Mouse (Mus musculus): ENCODE results near the gene Gadd45a. TPM values are rescaled to one million over a fixed set of nuclear protein-coding genes. Genes with fewer than 3 reads are reported as not detected.

The Gadd45a gene
- polyA plus RNA-seq, 1 experiment from 2014 or later, result 26.2 TPM

DNA sequence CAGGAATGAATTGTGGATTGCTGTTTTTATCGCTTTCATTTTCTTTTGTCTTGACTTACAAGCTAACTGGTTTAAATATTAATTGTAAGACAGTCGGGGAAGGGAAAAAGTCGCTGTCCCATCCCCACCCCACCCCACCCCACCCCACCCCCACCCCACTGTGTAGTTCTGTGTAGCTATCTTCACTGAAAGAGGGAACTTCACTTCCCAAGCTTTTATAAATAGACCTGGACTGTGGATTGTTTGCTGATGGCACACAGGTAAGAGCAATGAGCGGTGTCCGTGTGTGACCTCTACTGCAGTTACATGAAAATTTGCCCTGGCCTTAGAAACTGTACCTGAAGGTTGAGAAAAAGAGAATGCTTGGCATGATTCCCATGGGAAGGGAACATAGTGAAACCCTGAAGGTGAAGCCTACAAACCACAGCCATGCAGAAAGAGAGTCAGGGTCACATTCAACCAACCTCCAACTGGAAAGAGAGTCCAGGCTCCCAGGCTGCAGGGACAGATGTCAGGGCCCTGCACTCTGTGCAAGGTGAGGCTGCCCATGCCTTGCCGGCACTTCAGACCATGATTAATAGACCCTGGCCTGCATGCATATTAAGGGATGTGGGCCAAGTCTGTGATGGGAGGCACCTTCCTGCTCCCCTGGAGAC lies 23.8 kb downstream of the Gadd45a start:
- Histone ChIP-seq H3K9ac (ENCODE audit: low read length) (no peak overlapping the region), H3K9me3 (ENCODE audit: control insufficient read depth, low read length) (no peaks in the 10 kb centered on the region), H3K36me3 (ENCODE audit: control insufficient read depth, insufficient read depth, low read length) (no peaks in the 10 kb centered on the region), H3K4me2 (replicated peaks; ENCODE audit: low read depth) (no peak overlapping the region), H3K27ac (replicated peaks) (no peak overlapping the region), H3K4me1 (replicated peaks; ENCODE audit: control insufficient read depth, insufficient read depth) (peaks cover 9% of the 10 kb centered on the region), H3K27me3 (ENCODE audit: control insufficient read depth, insufficient read depth, low read length) (no peaks in the 10 kb centered on the region), H3K4me3 (ENCODE audit: low read depth, low read length) (no peak overlapping the region)
- TF ChIP-seq CTCF (IDR thresholded peaks at IDR 0.05; ENCODE audit: low read depth) (no peak), EP300 (optimal IDR thresholded peaks at IDR 0.05) (no peak)
- WGBS, result 69% methylated on average over 6 of the region's 6 CpGs
- peak; percentile 33; the same call in 1 of the 2 replicates for ATAC-seq (ENCODE audit: low FRiP score, low TSS enrichment)
- DNase-seq (ENCODE audit: low spot score), result no peak

DNA sequence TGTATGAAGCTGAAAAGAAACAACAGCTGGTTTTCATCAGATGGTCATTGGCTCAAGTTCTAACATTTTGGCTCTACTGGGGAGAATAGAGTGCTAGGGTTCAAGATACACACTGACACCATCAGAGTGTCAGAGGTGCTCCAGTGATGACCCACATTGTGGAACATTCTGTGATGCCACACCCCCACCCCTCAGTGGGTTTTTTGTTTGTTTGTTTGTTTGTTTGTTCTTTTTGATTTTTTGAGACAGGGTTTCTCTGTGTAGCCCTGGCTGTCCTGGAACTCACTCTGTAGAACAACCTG lies 26.1 kb downstream of the Gadd45a start:
- H3K27ac ChIP-seq (replicated peaks), result no peak overlapping the region
- no peak overlapping the region for H3K4me2 ChIP-seq (replicated peaks; ENCODE audit: low read depth)
- H3K9ac ChIP-seq (ENCODE audit: low read length), result no peak overlapping the region
- no peaks in the 10 kb centered on the region for H3K27me3 ChIP-seq (ENCODE audit: control insufficient read depth, insufficient read depth, low read length)
- TF ChIP-seq EP300 (optimal IDR thresholded peaks at IDR 0.05) (no peak), CTCF (IDR thresholded peaks at IDR 0.05; ENCODE audit: low read depth) (no peak)
- H3K9me3 ChIP-seq (ENCODE audit: control insufficient read depth, low read length), result no peaks in the 10 kb centered on the region
- ATAC-seq (ENCODE audit: low FRiP score, low TSS enrichment) (no peak), DNase-seq (ENCODE audit: low spot score) (no peak)
- peaks cover 9% of the 10 kb centered on the region for H3K4me1 ChIP-seq (replicated peaks; ENCODE audit: control insufficient read depth, insufficient read depth)
- H3K36me3 ChIP-seq (ENCODE audit: control insufficient read depth, insufficient read depth, low read length), result no peaks in the 10 kb centered on the region
- no peak overlapping the region for H3K4me3 ChIP-seq (ENCODE audit: low read depth, low read length)

DNA sequence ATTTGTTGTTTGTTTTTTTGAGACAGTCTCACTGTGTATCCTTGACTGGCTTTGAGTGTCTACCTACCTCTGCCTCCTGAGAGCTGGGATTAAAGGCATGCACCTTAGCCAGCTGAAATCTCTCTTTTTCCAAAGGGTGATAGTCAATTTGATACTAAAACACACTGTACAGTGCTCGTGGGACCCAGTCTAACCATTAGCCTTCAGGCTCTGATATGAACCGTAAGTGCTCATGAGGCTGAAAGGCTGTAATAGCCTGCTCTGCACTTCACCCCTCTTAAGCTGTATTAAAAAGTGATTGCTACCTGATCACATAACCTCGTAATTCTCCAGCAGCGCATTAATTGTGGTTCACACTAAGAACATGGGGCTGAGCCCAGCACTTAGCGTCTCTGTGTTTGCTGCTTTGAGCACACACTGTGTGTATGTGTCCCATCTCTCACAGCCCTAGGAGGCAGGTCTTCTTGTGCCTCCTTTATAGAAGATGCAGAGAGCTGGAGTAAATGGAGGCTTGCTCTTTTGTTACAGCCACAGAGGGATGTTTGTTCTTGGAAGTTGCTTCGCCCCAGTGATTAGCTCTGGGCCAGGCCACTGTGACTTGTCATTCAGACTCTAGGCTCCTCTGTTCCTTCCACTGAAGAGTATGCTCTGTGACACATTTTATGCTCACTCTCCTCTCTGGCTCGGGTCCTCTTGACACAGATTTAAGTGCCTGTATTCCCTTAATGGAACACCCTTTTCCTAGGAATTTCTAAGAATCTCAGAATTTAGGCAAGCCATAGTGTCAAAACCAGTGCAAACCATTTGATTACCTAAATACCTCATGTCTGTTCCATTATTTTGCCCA lies 26.7 kb downstream of the Gadd45a start:
- no peak overlapping the region for H3K9ac ChIP-seq (ENCODE audit: low read length)
- H3K9me3 ChIP-seq (ENCODE audit: control insufficient read depth, low read length), result no peaks in the 10 kb centered on the region
- no peaks in the 10 kb centered on the region for H3K36me3 ChIP-seq (ENCODE audit: control insufficient read depth, insufficient read depth, low read length)
- H3K27me3 ChIP-seq (ENCODE audit: control insufficient read depth, insufficient read depth, low read length), result no peaks in the 10 kb centered on the region
- H3K27ac ChIP-seq (replicated peaks), result no peak overlapping the region
- DNase-seq (ENCODE audit: low spot score) (no peak), ATAC-seq (ENCODE audit: low FRiP score, low TSS enrichment) (no peak)
- WGBS, result 74% methylated on average over 7 of the region's 7 CpGs
- H3K4me2 ChIP-seq (replicated peaks; ENCODE audit: low read depth), result no peak overlapping the region
- H3K4me3 ChIP-seq (ENCODE audit: low read depth, low read length), result no peak overlapping the region
- H3K4me1 ChIP-seq (replicated peaks; ENCODE audit: control insufficient read depth, insufficient read depth), result peaks cover 4% of the 10 kb centered on the region
- TF ChIP-seq EP300 (optimal IDR thresholded peaks at IDR 0.05), result no peak

DNA sequence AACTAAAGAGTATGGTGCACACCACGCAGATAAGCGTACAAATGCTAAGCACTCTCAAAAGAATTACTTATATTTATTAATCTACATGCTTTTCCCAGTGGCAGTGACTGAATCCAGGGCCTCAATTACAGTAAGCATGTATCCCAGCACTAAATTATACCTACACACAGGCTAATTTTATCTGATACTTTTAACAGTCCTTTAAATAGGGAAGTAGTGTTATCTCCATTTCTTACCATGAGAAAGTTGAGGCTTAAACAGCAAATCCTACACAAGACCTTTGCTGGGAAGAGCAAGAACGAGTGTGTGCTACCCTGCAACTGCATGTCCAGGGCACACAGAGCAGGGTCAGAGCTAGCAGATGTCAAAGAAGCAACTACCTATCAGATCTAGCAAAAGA lies 27.4 kb downstream of the Gadd45a start:
- Histone ChIP-seq H3K36me3 (ENCODE audit: control insufficient read depth, insufficient read depth, low read length) (no peaks in the 10 kb centered on the region), H3K9ac (ENCODE audit: low read length) (no peak overlapping the region), H3K4me3 (ENCODE audit: low read depth, low read length) (no peak overlapping the region), H3K4me2 (replicated peaks; ENCODE audit: low read depth) (no peak overlapping the region), H3K27ac (replicated peaks) (no peak overlapping the region), H3K4me1 (replicated peaks; ENCODE audit: control insufficient read depth, insufficient read depth) (peaks cover 3% of the 10 kb centered on the region; the same call in 1 of the 2 replicates), H3K27me3 (ENCODE audit: control insufficient read depth, insufficient read depth, low read length) (no peaks in the 10 kb centered on the region), H3K9me3 (ENCODE audit: control insufficient read depth, low read length) (no peaks in the 10 kb centered on the region)
- ATAC-seq (ENCODE audit: low FRiP score, low TSS enrichment) (no peak), DNase-seq (ENCODE audit: low spot score) (no peak)
- TF ChIP-seq EP300 (optimal IDR thresholded peaks at IDR 0.05) (no peak), CTCF (IDR thresholded peaks at IDR 0.05; ENCODE audit: low read depth) (no peak)
- WGBS, result 83% methylated on average over 3 of the region's 3 CpGs

- H3K4me3 ChIP-seq (ENCODE audit: low read depth, low read length), result no peak overlapping the region
- H3K9ac ChIP-seq (ENCODE audit: low read length), result no peak overlapping the region
- H3K27ac ChIP-seq (replicated peaks), result no peak overlapping the region
- H3K27me3 ChIP-seq (ENCODE audit: control insufficient read depth, insufficient read depth, low read length), result no peaks in the 10 kb centered on the region
- no peak for ATAC-seq (ENCODE audit: low FRiP score, low TSS enrichment)
- DNase-seq (ENCODE audit: low spot score), result no peak
- H3K9me3 ChIP-seq (ENCODE audit: control insufficient read depth, low read length), result no peaks in the 10 kb centered on the region
- no peaks in the 10 kb centered on the region for H3K4me1 ChIP-seq (replicated peaks; ENCODE audit: control insufficient read depth, insufficient read depth)
- H3K4me2 ChIP-seq (replicated peaks; ENCODE audit: low read depth), result no peak overlapping the region
- no peaks in the 10 kb centered on the region for H3K36me3 ChIP-seq (ENCODE audit: control insufficient read depth, insufficient read depth, low read length)
- TF ChIP-seq CTCF (IDR thresholded peaks at IDR 0.05; ENCODE audit: low read depth) (no peak), EP300 (optimal IDR thresholded peaks at IDR 0.05) (no peak)
These were observed 37.5 kb downstream of the Gadd45a start for GRCm38 (mm10) chr6:66999800-67000199.

DNA sequence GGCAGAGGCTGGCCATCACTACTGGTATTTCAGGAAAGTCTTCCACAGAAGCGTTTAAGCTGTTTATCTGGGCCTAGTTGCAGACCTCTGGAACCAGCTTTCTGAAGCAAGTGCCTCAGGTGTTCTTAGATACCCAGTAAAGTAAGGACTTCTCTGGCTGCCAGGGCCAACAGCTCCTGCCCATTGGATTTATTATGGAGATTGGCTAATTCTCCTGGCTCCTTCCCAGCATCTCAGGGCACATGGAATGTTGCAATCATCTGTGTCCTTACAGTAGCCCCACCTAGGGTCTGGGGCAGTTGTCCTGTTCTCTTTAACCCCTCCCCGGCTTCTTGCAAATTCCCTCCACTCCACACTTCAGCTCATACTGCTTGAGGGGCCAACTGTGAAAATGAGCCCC lies 38.6 kb downstream of the Gadd45a start:
- H3K9me3 ChIP-seq (ENCODE audit: control insufficient read depth, low read length), result no peaks in the 10 kb centered on the region
- ATAC-seq (ENCODE audit: low FRiP score, low TSS enrichment), result no peak
- no peaks in the 10 kb centered on the region for H3K4me1 ChIP-seq (replicated peaks; ENCODE audit: control insufficient read depth, insufficient read depth)
- no peaks in the 10 kb centered on the region for H3K36me3 ChIP-seq (ENCODE audit: control insufficient read depth, insufficient read depth, low read length)
- H3K9ac ChIP-seq (ENCODE audit: low read length), result no peak overlapping the region
- H3K27ac ChIP-seq (replicated peaks), result no peak overlapping the region
- H3K27me3 ChIP-seq (ENCODE audit: control insufficient read depth, insufficient read depth, low read length), result no peaks in the 10 kb centered on the region
- no peak for TF ChIP-seq CTCF (IDR thresholded peaks at IDR 0.05; ENCODE audit: low read depth)
- TF ChIP-seq EP300 (optimal IDR thresholded peaks at IDR 0.05), result no peak
- no peak overlapping the region for H3K4me2 ChIP-seq (replicated peaks; ENCODE audit: low read depth)
- H3K4me3 ChIP-seq (ENCODE audit: low read depth, low read length), result no peak overlapping the region
- WGBS, result 80% methylated on average over 2 of the region's 2 CpGs
- no peak for DNase-seq (ENCODE audit: low spot score)

All from stomach, postnatal 0 days (tissue).